Mouse (Mus musculus) cerebellum, adult 11 months (tissue): ENCODE measurements around the gene Slc25a26.
"Not testable (repeated sequence)": the region's sequence is repeated elsewhere in the genome, so short reads cannot be mapped to it uniquely, and the experiment has no call there.

ENCODE experiments used
- DNase-seq: peaks from one replicate; pipeline ENCODE4 v3.0.0; 2022

Gene Slc25a26

GRCm38 (mm10) chr6:94558603-94559002 lies 58.5 kb downstream of the Slc25a26 start:
- DNase-seq: not testable (repeated sequence)

- DNase-seq: no peak
These were observed 60.8 kb downstream of the Slc25a26 start for GRCm38 (mm10) chr6:94560896-94561295.

- no peak for DNase-seq
These were observed 61.2 kb downstream of the Slc25a26 start for GRCm38 (mm10) chr6:94561346-94561745.

GRCm38 (mm10) chr6:94563203-94563940 lies 63.2 kb downstream of the Slc25a26 start:
- DNase-seq: no peak

GRCm38 (mm10) chr6:94565766-94566165 lies 65.6 kb downstream of the Slc25a26 start:
- no peak for DNase-seq

- no peak for DNase-seq
These were observed 67.9 kb downstream of the Slc25a26 start for GRCm38 (mm10) chr6:94568040-94568439.

- DNase-seq: no peak
These were observed 75.5 kb downstream of the Slc25a26 start for GRCm38 (mm10) chr6:94575526-94576166.

- no peak for DNase-seq
These were observed 77.9 kb downstream of the Slc25a26 start for GRCm38 (mm10) chr6:94577991-94578390.

GRCm38 (mm10) chr6:94582055-94582454 lies 81.9 kb downstream of the Slc25a26 start:
- no peak for DNase-seq

GRCm38 (mm10) chr6:94584147-94584695 lies 84.1 kb downstream of the Slc25a26 start:
- DNase-seq: no peak

- DNase-seq: no peak
These were observed 84.8 kb downstream of the Slc25a26 start for GRCm38 (mm10) chr6:94584976-94585375.

- DNase-seq: no peak
These were observed 88.2 kb downstream of the Slc25a26 start for GRCm38 (mm10) chr6:94588365-94588764.

- DNase-seq: no peak
These were observed 92.1 kb downstream of the Slc25a26 start for GRCm38 (mm10) chr6:94592243-94592642.

GRCm38 (mm10) chr6:94592710-94593109 lies 92.6 kb downstream of the Slc25a26 start:
- DNase-seq: no peak

GRCm38 (mm10) chr6:94594096-94594665 lies 94.0 kb downstream of the Slc25a26 start:
- no peak for DNase-seq

GRCm38 (mm10) chr6:94594711-94595110 lies 94.6 kb downstream of the Slc25a26 start:
- no peak for DNase-seq

GRCm38 (mm10) chr6:94595206-94595605 lies 95.1 kb downstream of the Slc25a26 start:
- DNase-seq: no peak

GRCm38 (mm10) chr6:94596051-94596760 lies 96.1 kb downstream of the Slc25a26 start:
- no peak for DNase-seq

- DNase-seq: no peak
These were observed 96.8 kb downstream of the Slc25a26 start for GRCm38 (mm10) chr6:94596761-94597485.

GRCm38 (mm10) chr6:94598421-94598820 lies 98.3 kb downstream of the Slc25a26 start:
- no peak for DNase-seq

GRCm38 (mm10) chr6:94599016-94599415 lies 98.9 kb downstream of the Slc25a26 start:
- no peak for DNase-seq

GRCm38 (mm10) chr6:94601101-94601500 lies 101.0 kb downstream of the Slc25a26 start:
- DNase-seq: no peak
